ENCODE assay signal across 26 mouse cellular contexts in the genomic region with DNA sequence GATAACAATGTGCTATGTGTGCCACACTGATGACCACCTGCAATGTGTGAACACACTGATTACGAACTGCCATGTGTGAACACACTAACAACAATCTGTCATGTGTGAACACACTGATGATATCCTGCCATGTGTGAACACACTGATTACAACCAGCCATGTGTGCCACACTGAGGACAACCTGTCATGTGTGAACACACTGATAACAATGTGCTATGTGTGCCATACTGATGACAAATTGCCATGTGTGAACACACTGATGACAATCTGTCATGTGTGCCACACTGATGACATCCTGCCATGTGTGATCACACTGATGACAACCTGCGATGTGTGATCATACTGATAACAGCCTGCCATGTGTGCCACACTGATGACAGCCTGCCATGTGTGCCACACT.
"Had no signal": no experiment of that assay in that cellular context is flagged by ENCODE, and none has a peak within 500 bp of the region (broad histone marks: within the 10 kb centered on the region; RNA-seq: fewer than 3 reads in every experiment).

No protein-coding gene starts in this region.

- DNase-seq: gastrocnemius, postnatal 14 days; gastrocnemius, postnatal 36 days; heart, adult 11 months; heart, adult 2 months; heart, postnatal 14 days; heart, postnatal 36 days; kidney, adult 11 months; kidney, adult 2 months; kidney, adult 9 months; kidney, postnatal 14 days; kidney, postnatal 36 days; layer of hippocampus, adult 9-11 months; layer of hippocampus, postnatal 36 days; left cerebral cortex, postnatal 4 days had no signal

- H3K27ac ChIP-seq: heart, adult 2 months; heart, embryonic 13.5 days; heart, embryonic 15.5 days; hindbrain, embryonic 13.5 days; hindbrain, embryonic 15.5 days; hindbrain, postnatal 0 days; kidney, embryonic 15.5 days; kidney, postnatal 0 days; limb, embryonic 13.5 days; limb, embryonic 15.5 days; liver, embryonic 12.5 days had no signal

- H3K9me3 ChIP-seq: heart, embryonic 13.5 days; heart, embryonic 15.5 days; hindbrain, embryonic 13.5 days; hindbrain, embryonic 15.5 days; kidney, embryonic 15.5 days; limb, embryonic 13.5 days; limb, embryonic 15.5 days had no signal

- H3K4me3 ChIP-seq: heart, adult 2 months; heart, embryonic 13.5 days; heart, embryonic 15.5 days; hindbrain, embryonic 13.5 days; hindbrain, embryonic 15.5 days; kidney, embryonic 15.5 days; limb, embryonic 13.5 days; limb, embryonic 15.5 days; liver, embryonic 12.5 days had no signal

- H3K27me3 ChIP-seq: heart, embryonic 13.5 days; heart, embryonic 15.5 days; hindbrain, embryonic 13.5 days; hindbrain, embryonic 15.5 days; limb, embryonic 13.5 days; limb, embryonic 15.5 days; liver, embryonic 12.5 days had no signal

- ATAC-seq: hindbrain, postnatal 0 days; intestine, embryonic 16.5 days; liver, embryonic 12.5 days had no signal

- H3K4me2 ChIP-seq: heart, embryonic 11.5 days; heart, embryonic 13.5 days; heart, embryonic 15.5 days; hindbrain, embryonic 13.5 days; hindbrain, embryonic 15.5 days; kidney, embryonic 15.5 days; limb, embryonic 13.5 days; limb, embryonic 15.5 days; liver, embryonic 12.5 days had no signal

- H3K9ac ChIP-seq: heart, embryonic 13.5 days; heart, embryonic 15.5 days; hindbrain, embryonic 13.5 days; hindbrain, embryonic 15.5 days; kidney, embryonic 15.5 days; limb, embryonic 13.5 days; limb, embryonic 15.5 days; liver, embryonic 12.5 days had no signal

- H3K36me3 ChIP-seq: heart, embryonic 13.5 days; heart, embryonic 15.5 days; hindbrain, embryonic 13.5 days; hindbrain, embryonic 15.5 days; kidney, embryonic 15.5 days; limb, embryonic 13.5 days; limb, embryonic 15.5 days; liver, embryonic 12.5 days had no signal
